Mouse (Mus musculus) spleen, postnatal 4 days (tissue): Measurements from ENCODE around the gene Fancm.
"Not testable (repeated sequence)": the region's sequence is repeated elsewhere in the genome, so short reads cannot be mapped to it uniquely, and the experiment has no call there.

Source experiments
- DNase-seq, 2 experiments: peaks; one replicate each; pipeline ENCODE4 v3.0.0; 2022; ENCODE audit warnings: low spot score in 2 of 2

Fancm gene

GRCm38 (mm10) chr12:65075085-65075732 lies at the start of gene Fancm:
TSS of gene Fancm (plus strand) at chr12:65075603.
- DNase-seq, result peak; percentile 90 to 94

GRCm38 (mm10) chr12:65035839-65036189 lies 39.6 kb upstream of the Fancm start:
- no peak for DNase-seq

- DNase-seq, result peak; percentile 89 to 97
Measured at GRCm38 (mm10) chr12:65036190-65036870, 39.1 kb upstream of the Fancm start, which contains the start of gene Prpf39. TSS of gene Prpf39 (plus strand) at chr12:65036333.

GRCm38 (mm10) chr12:65036892-65037545 lies 38.4 kb upstream of the Fancm start:
- DNase-seq, result no peak

GRCm38 (mm10) chr12:65037546-65037937 lies 37.9 kb upstream of the Fancm start:
- no peak for DNase-seq

GRCm38 (mm10) chr12:65048799-65049198 lies 26.6 kb upstream of the Fancm start:
- DNase-seq, result no peak

- DNase-seq, result no peak
Measured at GRCm38 (mm10) chr12:65058203-65058602, 17.2 kb upstream of the Fancm start.

GRCm38 (mm10) chr12:65061082-65061481 lies 14.3 kb upstream of the Fancm start:
- no peak for DNase-seq

GRCm38 (mm10) chr12:65065241-65065640 lies 10.2 kb upstream of the Fancm start:
- DNase-seq, result no peak

- DNase-seq, result no peak
Measured at GRCm38 (mm10) chr12:65066234-65066633, 9.2 kb upstream of the Fancm start.

- no peak for DNase-seq
Measured at GRCm38 (mm10) chr12:65068409-65068808, 7.0 kb upstream of the Fancm start.

GRCm38 (mm10) chr12:65072911-65073610 lies 2.3 kb upstream of the Fancm start:
- no peak for DNase-seq

GRCm38 (mm10) chr12:65073611-65074178 lies 1.7 kb upstream of the Fancm start, which contains the start of gene Fkbp3:
TSS of gene Fkbp3 (minus strand) at chr12:65074007.
- DNase-seq, result peak; percentile 97 to 98

- DNase-seq, result no peak
Measured at GRCm38 (mm10) chr12:65074651-65075050, 752 bp upstream of the Fancm start.

- no peak for DNase-seq
Measured at GRCm38 (mm10) chr12:65075733-65076310, 419 bp downstream of the Fancm start.

- no peak for DNase-seq
Measured at GRCm38 (mm10) chr12:65076906-65077305, 1.5 kb downstream of the Fancm start.

GRCm38 (mm10) chr12:65108746-65109145 lies 33.3 kb downstream of the Fancm start:
- DNase-seq, result no peak

- no peak for DNase-seq
Measured at GRCm38 (mm10) chr12:65111503-65111902, 36.1 kb downstream of the Fancm start.

- no peak for DNase-seq
Measured at GRCm38 (mm10) chr12:65112811-65113210, 37.4 kb downstream of the Fancm start.

- DNase-seq, result no peak
Measured at GRCm38 (mm10) chr12:65113925-65114324, 38.5 kb downstream of the Fancm start.

GRCm38 (mm10) chr12:65114978-65115377 lies 39.6 kb downstream of the Fancm start:
- not testable (repeated sequence) for DNase-seq
